Mouse (Mus musculus) hindbrain, embryonic 11.5 days (tissue): ENCODE data around the gene Acbd3. TPM values are rescaled to one million over a fixed set of nuclear protein-coding genes. Genes with fewer than 3 reads are reported as not detected.

Source experiments
- ATAC-seq: fragments of 200-750 bp; cut with Nextera tagmentation; 2 replicates; pipeline ENCODE4 v1.8.0; 2017; ENCODE audit warnings: mild to moderate bottlenecking, moderate TSS enrichment, moderate library complexity; ENCODE audit not compliant: low FRiP score
- DNase-seq: peaks from one replicate; pipeline ENCODE4 v3.0.0-alpha.2; 2015; ENCODE audit warnings: low spot score
- H3K27ac ChIP-seq: fragments of 300-500 bp; sonication (generic); 2 replicates; pipeline ENCODE4 v1.5.1; 2014; ENCODE audit warnings: mild to moderate bottlenecking, low read depth, low read length
- H3K27me3 ChIP-seq: fragments of 300-500 bp; sonication (generic); 2 replicates; pipeline ENCODE4 v1.6.1; 2014; ENCODE audit warnings: mild to moderate bottlenecking, low read length, moderate library complexity, mixed read lengths; ENCODE audit not compliant: control insufficient read depth, insufficient read depth
- H3K36me3 ChIP-seq: fragments of 300-500 bp; sonication (generic); 2 replicates; pipeline ENCODE4 v1.6.1; 2014; ENCODE audit warnings: mild to moderate bottlenecking, low read length, moderate library complexity, mixed read lengths; ENCODE audit not compliant: control insufficient read depth, insufficient read depth
- H3K4me1 ChIP-seq: fragments of 300-500 bp; sonication (generic); replicated peaks from 2 replicates; pipeline ENCODE4 v1.6.1; 2014; ENCODE audit warnings: low read length, mixed read lengths; ENCODE audit not compliant: control insufficient read depth, insufficient read depth
- H3K4me2 ChIP-seq: fragments of 300-500 bp; sonication (generic); replicated peaks from 2 replicates; pipeline ENCODE4 v1.6.1; 2014; ENCODE audit warnings: mild to moderate bottlenecking, low read depth, low read length
- H3K4me3 ChIP-seq: fragments of 300-500 bp; sonication (generic); 2 replicates; pipeline ENCODE4 v1.5.1; 2014; ENCODE audit warnings: low read depth, low read length
- H3K9ac ChIP-seq: fragments of 300-500 bp; sonication (generic); 2 replicates; pipeline ENCODE4 v1.6.1; 2014; ENCODE audit warnings: low read depth, low read length
- H3K9me3 ChIP-seq: fragments of 300-500 bp; sonication (generic); 2 replicates; pipeline ENCODE4 v1.6.1; 2016; ENCODE audit warnings: low read length; ENCODE audit not compliant: control insufficient read depth
- WGBS: fragments of 180-500 bp; shearing (Covaris S2); extraction: QIAGEN DNeasy Blood & Tissue Kit; methylation state at CpG from one replicate; pipeline ENCODE4 v1.1.7; 2014; 5-methylcytosine and 5-hydroxymethylcytosine counted together
- polyA plus RNA-seq: library from polyadenylated mRNA; unstranded; fragments of >200 nt; fragmentation: Nextera tagmentation; extraction: Ambion mirVana; gene quantifications from 2 replicates; pipeline ENCODE4 v1.2.1, GENCODE M21; 2014

Acbd3 gene
- polyA plus RNA-seq, 1 experiment from 2014 or later = 24.8 TPM

DNA sequence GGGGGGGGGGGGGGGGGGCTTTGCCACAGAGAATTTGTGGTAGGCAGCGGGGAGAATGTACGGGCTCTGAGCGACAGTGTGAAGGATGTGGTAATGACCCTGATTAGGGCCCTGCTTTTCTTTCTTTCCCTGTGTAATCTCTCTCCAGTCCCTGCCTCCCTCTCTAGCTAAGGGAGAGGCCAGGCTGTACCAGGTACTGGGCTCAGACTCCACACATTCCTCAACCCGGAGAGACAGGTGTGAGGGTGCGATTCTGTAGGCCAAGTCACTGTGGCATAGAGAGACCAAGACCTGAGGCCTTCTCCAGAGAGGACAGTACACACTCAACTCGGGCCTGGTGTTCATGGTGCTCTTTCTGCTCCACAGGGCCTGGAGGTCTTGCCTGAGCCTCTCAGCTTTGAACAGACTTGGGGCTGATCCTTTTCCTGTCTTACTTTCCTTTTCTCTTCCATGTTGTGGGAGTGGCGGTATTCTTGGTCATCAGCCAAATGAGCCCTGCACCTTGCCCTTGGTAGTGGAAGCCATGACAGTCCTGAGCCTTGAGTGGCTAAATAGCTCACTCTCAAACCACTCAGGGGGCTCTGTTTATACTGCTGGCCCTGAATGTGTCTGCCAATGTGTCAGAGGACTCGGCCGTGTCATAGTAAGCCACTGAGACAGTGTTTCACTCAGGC, 57.2 kb downstream of the Acbd3 start:
- ATAC-seq = 0 out of 2 replicates have a peak, but pooled peaks have one; percentile 17
- Histone ChIP-seq H3K4me3 (no peak overlapping the region), H3K4me2 (no peak overlapping the region), H3K9ac (no peak overlapping the region), H3K36me3 (no peaks in the 10 kb centered on the region), H3K27ac (no peak overlapping the region), H3K9me3 (no peaks in the 10 kb centered on the region), H3K27me3 (no peaks in the 10 kb centered on the region), H3K4me1 (no peaks in the 10 kb centered on the region)
- 70% methylated on average over 9 of the region's 9 CpGs for WGBS
- no peak for DNase-seq

DNA sequence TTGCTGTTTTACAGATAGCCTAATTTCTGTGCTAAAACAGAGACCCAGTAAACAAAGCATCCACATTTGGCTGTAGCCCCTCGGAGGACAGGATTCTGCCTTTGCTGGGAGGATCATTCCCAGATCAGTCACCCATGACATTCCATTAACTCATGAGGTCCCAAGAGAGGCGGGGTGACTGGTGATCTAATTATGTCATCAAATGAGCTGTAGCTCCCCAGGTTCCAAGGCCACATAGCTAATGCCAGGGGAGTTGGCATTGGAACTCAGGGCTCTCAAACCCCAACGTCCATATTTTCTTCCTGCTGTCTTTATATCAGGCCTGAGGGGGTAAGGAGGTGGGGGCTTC, 57.7 kb downstream of the Acbd3 start:
- Histone ChIP-seq H3K27ac (no peak overlapping the region), H3K4me3 (no peak overlapping the region), H3K9ac (no peak overlapping the region), H3K36me3 (no peaks in the 10 kb centered on the region), H3K27me3 (no peaks in the 10 kb centered on the region), H3K4me1 (no peaks in the 10 kb centered on the region), H3K4me2 (no peak overlapping the region), H3K9me3 (no peaks in the 10 kb centered on the region)
- 0 out of 2 replicates have a peak, but pooled peaks have one; percentile 49 for ATAC-seq
- peak; percentile 38 for DNase-seq
- 33% methylated on average over 3 of the region's 3 CpGs for WGBS

DNA sequence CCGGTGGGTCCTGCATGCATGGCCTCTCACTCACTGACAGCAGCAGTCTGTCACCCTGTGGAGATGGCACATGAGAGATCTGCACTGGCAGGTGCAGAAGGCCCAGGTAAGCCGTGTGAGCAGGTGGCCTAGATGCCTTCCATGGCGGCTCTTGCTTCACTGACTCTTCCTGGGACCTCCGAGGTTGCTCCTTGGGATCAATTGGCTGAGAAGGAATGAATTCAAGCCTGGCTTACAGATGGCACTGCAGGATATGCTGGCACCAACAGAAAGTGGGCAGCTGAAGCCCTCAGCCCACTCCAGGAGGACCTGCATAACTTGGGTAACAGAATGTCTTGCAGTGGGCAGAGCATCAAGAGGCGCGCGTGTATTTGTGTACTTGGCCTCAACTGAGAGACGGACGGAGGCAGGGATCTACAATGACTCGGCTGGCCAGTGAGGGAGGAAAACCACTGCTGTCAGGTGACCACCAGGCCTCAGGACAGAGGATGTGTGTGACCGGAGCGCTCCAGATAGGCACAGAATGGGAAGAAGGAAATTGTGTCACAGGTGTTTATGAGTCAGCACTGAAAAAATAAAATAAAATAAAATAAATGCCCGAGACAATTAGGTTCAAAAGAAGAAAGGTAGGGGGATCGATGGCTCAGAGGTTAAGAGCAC, 66.1 kb downstream of the Acbd3 start:
- Histone ChIP-seq H3K4me2 (no peak overlapping the region), H3K9ac (no peak overlapping the region), H3K4me1 (peaks cover 4% of the 10 kb centered on the region; the same call in 1 of the 2 replicates), H3K27me3 (no peaks in the 10 kb centered on the region), H3K9me3 (no peaks in the 10 kb centered on the region), H3K27ac (no peak overlapping the region), H3K4me3 (no peak overlapping the region), H3K36me3 (no peaks in the 10 kb centered on the region)
- no peak for DNase-seq
- no peak for ATAC-seq
- WGBS = 88% methylated on average over 14 of the region's 14 CpGs

DNA sequence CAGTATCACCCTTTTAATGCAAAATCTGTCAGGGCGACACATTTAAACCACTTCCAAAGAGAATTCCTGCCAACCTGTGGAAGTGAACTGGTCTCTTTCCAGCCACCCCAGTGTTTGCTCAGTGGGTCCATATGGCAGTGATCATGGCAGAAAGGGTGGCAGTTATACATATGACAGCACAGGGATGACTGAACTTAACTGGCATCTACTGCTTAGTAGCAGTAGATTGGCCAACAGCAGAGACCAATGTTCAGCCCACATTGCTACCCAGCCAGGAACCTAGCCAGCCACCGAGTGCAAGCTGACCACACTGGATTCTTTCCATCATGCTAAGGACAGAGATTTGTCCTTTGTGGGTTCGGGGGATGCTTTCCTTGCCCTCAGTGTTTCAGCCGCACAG, 67.0 kb downstream of the Acbd3 start:
- H3K36me3 ChIP-seq = no peaks in the 10 kb centered on the region
- H3K4me2 ChIP-seq = no peak overlapping the region
- H3K9ac ChIP-seq = no peak overlapping the region
- ATAC-seq (no peak), DNase-seq (no peak)
- no peaks in the 10 kb centered on the region for H3K27me3 ChIP-seq
- H3K27ac ChIP-seq = no peak overlapping the region
- H3K4me3 ChIP-seq = no peak overlapping the region
- peaks cover 4% of the 10 kb centered on the region; the same call in 1 of the 2 replicates for H3K4me1 ChIP-seq
- no peaks in the 10 kb centered on the region for H3K9me3 ChIP-seq
- WGBS = 83% methylated on average over 4 of the region's 4 CpGs

DNA sequence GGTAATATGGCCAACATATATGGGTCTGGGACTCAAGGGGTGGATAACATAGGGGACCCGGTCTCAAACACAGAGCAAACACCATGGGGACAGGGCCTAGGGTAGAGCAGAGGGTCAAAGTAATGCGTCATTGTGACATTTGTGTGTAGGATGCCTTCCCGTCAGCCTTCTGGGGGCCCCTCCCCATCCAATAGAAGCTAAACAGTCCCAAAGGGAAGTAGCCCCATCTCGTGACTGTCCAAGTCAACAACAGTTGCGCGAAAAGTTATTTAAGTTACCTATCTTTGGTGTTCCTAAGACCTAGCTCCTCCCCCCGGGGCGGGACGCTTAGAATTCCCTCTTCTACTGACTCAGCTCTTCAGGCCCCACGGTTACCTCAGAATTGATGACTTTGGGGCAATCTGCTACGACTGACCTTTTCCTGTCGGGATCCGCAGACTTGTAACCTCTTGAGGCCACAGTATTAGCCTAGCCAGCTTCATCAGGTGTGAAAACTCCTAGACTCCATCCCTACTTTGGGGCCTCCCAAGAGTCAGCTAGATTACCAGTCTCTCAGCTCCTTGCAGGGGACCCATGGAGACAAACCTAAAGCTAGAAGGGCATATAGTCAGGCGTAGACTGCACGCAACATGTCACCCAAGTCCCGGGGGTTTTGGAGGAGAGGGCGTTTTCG, 67.7 kb downstream of the Acbd3 start:
- 11% methylated on average over 18 of the region's 18 CpGs for WGBS
- no peak overlapping the region for H3K27ac ChIP-seq
- H3K36me3 ChIP-seq = no peaks in the 10 kb centered on the region
- H3K9me3 ChIP-seq = no peaks in the 10 kb centered on the region
- no peaks in the 10 kb centered on the region for H3K27me3 ChIP-seq
- H3K4me2 ChIP-seq = peak overlapping the region; percentile 70
- ATAC-seq (peak; percentile 64; the same call in 1 of the 2 replicates), DNase-seq (no peak)
- peak overlapping the region; percentile 33 for H3K4me3 ChIP-seq
- peaks cover 4% of the 10 kb centered on the region; the same call in 1 of the 2 replicates for H3K4me1 ChIP-seq
- peak overlapping the region; percentile 46; the same call in 1 of the 2 replicates for H3K9ac ChIP-seq

DNA sequence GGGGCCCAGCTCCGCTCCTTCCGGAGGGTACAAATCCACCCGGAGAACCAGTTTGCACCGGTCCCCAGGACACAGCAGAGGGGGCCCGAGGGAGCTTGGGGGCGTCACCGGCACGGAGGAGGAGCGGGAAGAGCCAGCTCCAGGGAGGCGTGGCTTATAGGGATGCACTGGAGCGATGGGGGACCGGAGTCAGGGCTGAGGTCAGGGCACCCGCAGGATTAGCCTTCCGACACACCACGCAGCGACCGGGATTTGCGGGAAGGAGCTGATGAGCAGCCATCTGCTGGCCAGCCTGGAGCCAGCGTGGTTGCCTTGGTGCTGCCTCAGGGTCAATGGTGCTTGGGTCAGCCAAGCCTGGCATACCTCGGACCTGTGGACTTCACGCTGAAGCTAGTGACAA, 68.3 kb downstream of the Acbd3 start:
- no peaks in the 10 kb centered on the region for H3K9me3 ChIP-seq
- H3K9ac ChIP-seq = peak overlapping the region; percentile 46
- under 1% methylated on average over 21 of the region's 21 CpGs for WGBS
- DNase-seq (peak; percentile 75), ATAC-seq (peak; percentile 74)
- no peak overlapping the region for H3K27ac ChIP-seq
- H3K4me1 ChIP-seq = peaks cover 4% of the 10 kb centered on the region; the same call in 1 of the 2 replicates
- H3K27me3 ChIP-seq = no peaks in the 10 kb centered on the region
- peak overlapping the region; percentile 70 for H3K4me2 ChIP-seq
- H3K36me3 ChIP-seq = no peaks in the 10 kb centered on the region
- peak overlapping the region; percentile 33 for H3K4me3 ChIP-seq

DNA sequence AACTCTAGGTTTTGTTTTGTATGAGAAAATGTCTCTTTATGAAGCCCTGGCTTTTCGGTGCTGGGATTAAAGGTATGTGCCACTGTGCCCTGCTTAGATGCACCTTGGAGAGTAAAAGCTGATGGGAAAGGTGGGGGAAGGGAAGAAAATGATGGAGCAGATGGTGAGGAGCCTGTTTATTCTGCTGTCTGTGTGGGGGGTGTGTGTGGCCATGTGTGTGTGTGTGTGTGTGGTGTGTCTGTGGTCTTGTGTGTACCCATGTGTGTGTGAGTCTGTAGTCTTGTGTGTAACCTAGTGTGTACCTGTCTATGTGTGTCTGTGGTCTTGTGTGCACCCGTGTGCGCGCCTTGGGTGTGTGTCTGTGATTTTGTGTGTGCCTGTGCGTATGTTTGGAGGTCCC, 72.8 kb downstream of the Acbd3 start:
- Histone ChIP-seq H3K27ac (no peak overlapping the region), H3K36me3 (peaks cover 3% of the 10 kb centered on the region), H3K27me3 (no peaks in the 10 kb centered on the region), H3K4me1 (peaks cover 4% of the 10 kb centered on the region; the same call in 1 of the 2 replicates), H3K9ac (no peak overlapping the region), H3K4me3 (no peak overlapping the region), H3K9me3 (no peaks in the 10 kb centered on the region), H3K4me2 (no peak overlapping the region)
- DNase-seq (no peak), ATAC-seq (no peak)
- 97% methylated on average over 5 of the region's 5 CpGs for WGBS

DNA sequence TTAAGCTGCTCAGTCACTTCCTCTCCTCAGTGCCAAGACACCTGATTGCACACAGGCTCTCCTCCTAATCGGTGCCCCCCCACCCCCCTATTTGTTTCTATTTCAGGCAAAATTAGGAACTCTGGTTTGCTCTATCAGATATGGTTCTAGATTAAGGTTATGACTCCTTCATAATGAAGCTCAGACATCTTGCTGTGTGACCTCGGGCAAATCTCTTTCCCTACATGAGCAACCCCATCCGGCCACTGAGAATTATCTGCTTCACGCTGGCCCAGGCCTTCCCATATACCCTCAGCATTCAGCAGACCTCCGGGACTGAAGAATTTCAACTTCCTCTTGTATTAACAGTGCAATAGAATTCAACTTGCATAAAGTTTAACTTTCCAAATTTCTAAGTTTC, 73.4 kb downstream of the Acbd3 start:
- H3K9ac ChIP-seq = no peak overlapping the region
- 90% methylated on average over 5 of the region's 5 CpGs for WGBS
- H3K27ac ChIP-seq = no peak overlapping the region
- H3K4me3 ChIP-seq = no peak overlapping the region
- DNase-seq = no peak
- no peaks in the 10 kb centered on the region for H3K4me1 ChIP-seq
- H3K4me2 ChIP-seq = no peak overlapping the region
- no peaks in the 10 kb centered on the region for H3K9me3 ChIP-seq
- no peaks in the 10 kb centered on the region for H3K27me3 ChIP-seq
- ATAC-seq = no peak
- peaks cover 8% of the 10 kb centered on the region for H3K36me3 ChIP-seq
